Mouse (Mus musculus) urinary bladder, adult 2 months (tissue): ENCODE results near the gene Scgn. TPM values are rescaled to one million over a fixed set of nuclear protein-coding genes. Genes with fewer than 3 reads are reported as not detected.
A peak's percentile ranks its signal among the peaks of the same experiment; 100 is the strongest.

Experiments
- DNase-seq: peaks from one replicate; pipeline ENCODE4 v3.0.0; 2022; ENCODE audit warnings: low spot score
- polyA plus RNA-seq: library from polyadenylated mRNA; depleted of rRNA; stranded (reverse); fragments of >200 nt; gene quantifications from 2 replicates; pipeline ENCODE4 v1.2.3, GENCODE M21; 2012; rRNA removed

Gene Scgn
- not detected in 2 replicates for polyA plus RNA-seq

DNA sequence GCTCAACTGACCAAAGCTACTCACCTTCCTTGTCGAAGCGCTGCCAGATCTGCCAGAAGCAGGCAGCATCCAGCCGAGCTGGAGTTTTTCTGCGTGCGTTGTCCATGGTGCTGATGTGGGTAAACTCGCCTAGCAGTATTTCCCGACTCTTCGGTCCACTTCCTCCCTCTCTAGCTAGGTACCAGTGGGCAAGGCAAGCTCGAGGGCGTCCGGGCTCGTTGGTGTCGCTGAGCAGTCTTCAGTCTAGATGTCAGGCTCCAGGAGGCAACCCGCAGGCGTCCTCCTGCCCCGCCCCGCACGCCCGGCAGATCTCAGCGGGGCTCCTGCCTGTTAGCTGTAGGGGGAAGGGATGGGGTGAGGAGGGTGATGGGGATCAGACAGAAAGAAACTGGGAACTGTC lies at the start of gene Scgn:
TSS of gene Scgn (minus strand) at position 287 of the 400 bp plus-strand sequence.
- peak; percentile 26 for DNase-seq

DNA sequence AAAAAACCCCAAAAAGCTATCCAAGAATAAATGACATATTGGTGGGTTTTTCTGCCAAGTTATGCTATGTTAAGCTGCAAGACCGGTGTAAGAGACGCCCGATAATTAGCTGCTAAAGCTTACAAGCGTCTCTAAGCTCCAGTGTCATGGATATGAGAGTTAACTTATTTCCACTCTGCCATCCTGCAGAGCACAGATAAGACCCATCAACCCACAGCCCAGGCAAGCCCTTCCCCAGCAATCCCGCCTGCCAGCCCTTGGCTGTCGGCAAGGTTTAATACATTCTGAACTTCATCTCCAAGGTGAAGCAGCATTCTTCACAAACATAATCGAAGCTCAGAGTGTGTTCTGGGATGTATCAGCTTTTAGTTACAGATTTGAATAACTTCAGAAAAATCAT lies 49.2 kb upstream of the Scgn start:
- DNase-seq = no peak

DNA sequence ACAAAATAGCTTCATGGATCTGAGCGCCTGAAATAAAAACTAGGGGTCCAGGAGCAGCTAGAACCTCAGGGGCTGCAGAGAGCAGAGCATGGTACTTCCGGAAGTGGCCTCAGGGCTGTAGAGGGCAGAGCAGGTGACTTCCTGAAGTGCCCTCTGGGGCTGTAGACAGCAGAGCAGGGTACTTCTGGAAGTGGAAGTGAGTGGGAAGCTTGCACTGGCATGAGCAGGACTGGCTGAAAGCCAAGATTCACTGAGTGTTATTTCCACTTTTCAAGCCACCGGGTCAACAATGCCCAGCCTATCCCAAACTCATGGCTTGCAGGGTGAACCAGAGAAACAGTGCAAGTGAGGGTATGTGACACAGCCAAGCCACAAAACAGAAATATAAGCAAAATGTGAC lies 46.5 kb upstream of the Scgn start:
- no peak for DNase-seq

DNA sequence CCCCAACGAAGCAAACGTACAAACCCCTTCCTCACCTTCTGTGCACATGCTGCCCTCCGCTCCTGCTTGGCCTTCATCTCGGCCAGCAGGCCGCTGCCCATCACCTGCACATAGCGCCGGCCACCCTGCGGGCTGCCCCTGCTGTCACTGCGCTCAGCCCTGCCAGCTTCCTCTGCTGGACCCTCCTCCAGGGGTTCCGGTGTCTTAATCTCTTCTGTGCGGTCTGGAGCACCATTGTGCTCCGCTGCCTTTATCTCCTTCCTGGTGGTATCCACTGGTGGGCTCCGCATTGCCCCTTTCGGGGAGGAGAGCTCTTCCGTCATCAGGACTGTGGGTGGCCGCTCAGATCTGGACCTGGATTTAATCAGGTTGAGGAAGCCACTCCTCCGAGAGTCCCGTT lies 45.1 kb upstream of the Scgn start:
- DNase-seq = no peak

DNA sequence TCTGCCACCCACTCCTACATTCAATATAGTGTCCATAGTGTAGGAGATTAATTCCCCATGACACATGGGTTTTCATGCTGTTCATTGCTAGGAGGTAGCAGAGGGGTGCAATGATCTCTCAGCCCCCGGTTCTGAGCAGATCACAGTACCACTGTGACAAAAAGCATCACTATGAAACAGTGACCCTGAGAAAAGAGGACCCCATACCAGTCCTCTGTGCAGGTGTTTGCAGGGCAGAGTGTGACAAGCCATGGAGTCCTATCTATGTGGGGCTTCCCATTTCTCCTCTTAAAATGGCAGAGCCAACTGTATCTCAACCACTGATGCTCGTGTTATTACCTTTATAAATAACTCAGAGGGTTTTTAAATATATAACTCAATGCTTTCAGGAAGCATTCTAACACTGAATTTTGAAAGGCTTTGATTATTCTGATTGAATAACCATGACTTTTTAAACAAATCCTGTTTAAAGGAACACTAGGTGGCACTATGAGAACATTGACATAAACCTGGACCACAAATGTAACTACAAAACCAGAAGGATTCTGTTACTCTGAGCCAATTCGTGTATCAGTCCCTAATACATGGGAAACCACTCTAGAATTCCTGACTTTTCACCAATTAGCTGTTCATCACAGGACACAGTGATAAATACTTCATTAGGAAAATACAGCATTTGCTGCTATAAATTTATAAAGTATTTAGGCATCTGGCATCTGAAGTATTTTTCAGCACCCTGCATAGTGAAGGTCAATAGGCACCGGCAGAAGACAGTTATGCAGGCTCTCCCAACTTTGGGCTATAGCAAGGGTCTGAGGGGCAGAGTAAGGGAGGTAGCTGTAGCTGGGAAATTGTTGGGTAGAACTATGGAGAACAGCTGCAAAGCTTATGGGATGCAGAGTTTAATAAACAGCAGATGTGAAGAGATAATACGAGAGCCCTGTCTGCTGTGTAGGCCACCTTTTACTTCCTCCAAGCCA lies 36.5 kb upstream of the Scgn start:
- DNase-seq = no peak

DNA sequence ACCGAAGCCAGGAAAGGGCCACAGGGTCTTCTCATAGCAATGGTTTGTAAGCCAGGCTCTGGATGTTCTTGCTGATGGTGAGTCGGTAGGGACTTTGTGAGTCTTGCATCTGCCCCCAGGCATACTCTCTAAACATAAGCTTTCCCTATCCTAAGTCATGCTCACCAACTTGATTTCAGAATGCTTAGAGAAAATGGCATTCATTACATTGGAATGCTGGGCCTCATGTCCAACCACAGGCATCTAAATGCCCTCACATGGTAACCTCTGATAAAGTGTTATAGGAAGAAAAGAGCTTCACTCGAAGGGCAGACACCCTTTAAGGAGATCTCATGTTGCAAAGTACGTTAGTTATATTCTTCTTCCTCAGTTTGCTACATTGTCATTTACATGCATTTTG lies 27.5 kb upstream of the Scgn start:
- DNase-seq = no peak

DNA sequence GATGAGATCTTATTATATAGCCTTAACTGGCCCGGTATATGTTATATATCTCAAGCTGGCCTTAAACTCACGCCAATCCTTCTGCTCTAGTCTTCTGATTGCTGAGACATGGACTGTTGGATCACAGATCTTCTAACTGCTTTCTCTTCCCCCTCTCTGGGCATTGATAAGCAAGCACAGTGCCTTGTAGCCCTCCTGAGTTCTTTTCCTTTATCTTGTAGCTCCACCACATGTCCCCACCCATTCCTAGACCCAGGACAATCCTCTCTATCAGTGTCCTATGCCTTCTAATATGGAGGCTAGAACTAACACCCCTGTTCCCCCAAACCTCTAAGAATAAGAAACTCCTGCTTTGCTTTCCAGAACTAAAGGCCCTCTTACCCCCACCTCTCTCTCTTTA lies 14.5 kb upstream of the Scgn start:
- DNase-seq = no peak

DNA sequence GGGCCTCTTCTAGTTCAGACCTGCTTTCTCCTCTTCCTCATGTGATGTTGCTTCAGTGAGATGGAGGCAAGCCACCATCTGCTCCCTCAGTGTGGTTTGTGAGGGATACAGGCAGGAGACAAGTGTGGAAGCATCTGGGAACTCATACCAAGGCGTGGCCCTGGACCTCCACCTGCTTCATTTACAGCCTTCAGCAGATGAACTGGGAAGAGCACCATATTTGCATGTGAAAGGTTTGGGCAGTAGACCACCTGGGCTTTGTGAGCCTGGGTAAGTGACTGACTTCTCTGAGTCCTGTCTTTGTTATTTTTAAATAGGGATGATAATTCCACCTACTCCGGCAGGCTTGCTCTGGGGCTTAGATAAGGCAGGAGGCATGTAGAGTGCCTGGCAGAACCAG lies 10.8 kb upstream of the Scgn start:
- DNase-seq = no peak

DNA sequence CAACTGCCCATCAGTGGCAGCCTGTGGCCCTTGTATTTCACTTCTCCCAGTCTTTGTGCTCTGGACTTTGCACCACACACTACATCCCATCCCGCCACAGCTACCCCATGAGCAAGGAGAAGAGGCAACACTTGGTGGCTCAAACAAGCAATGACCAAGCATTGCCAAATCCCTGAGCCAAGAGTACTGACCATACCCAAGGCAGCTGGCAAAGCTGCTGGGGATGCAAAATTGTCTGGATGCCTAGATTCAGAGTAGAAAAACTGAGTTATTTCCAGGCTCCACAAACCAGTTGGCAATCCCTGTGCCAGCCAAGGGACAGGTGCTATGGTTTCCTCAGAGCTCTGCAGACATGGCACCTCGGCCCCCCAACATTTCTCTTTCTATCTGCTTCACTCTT lies 10.1 kb upstream of the Scgn start:
- DNase-seq = no peak

DNA sequence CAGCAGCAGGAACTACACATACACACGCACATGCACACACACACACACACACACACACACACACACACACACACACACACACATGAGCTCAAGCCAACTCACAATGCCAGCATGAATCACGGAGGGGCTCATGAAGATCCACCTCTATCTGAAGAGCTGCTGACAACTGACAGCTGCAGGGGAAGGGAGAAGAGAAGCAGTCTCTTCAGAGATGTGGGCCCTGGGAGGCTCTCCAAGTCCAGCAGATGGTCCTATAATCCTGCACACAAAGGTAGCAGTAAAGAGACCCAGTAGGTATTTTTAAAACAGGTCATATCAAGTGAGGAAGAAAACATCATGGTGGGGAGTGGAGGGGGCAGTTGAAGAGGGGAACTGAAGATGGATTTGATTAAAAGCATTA lies 7.8 kb upstream of the Scgn start:
- DNase-seq = no peak

DNA sequence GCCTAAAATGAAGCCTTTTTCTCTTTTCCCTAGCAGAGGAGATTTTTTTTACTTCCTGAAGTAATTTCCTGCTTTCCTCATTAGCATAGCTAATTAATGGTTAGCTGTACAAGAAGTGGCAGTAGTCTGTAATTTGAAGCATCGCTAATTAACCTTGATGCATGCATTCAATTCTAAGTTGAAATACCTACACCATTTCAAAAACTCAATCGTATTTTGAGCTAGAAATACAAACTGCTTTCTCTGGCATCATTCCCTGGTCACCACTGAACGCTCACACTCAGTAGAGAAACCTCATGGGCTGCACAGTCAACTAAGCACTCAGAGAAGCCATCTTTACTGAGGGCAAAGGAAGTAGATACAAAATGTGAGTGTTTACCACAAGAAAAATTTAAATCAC lies 3.7 kb upstream of the Scgn start:
- no peak for DNase-seq

DNA sequence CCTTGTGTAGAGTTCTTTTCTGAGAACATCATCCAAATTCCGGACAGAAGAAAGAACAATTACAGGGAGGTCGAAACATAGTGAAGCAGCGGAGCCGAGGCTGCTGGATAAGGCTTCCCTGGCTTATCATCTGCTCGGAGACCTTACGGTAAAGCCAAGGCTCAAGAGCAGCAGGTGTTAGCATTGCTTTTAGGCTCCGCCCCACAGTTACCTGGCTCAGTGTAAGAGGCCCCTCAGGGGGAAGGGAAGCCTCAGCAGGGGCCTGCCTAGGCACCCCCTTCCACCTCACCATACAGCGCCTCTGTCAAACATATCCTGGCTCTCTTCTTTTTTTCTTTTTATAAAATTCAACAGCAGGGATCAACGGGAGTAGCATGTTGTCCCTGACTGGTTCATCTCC lies 3.0 kb upstream of the Scgn start:
- no peak for DNase-seq

DNA sequence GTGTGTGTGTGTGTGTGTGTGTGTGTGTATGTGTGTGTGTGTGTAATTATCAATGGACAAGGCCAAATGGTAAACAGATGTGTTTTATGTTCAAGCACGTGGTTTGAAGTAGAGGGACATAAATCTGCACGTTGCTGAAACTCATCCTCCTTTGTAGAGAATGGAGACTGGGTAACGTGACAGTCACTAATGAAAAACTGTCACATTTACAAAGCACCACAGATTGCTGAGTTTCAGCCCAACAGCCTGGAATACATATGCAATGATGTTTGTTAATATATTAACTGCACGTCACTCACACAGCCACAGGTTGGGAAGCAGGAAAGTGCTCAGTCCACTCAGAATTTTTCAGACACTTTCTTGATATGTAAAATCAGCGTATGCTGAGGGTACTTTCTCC lies 563 bp downstream of the Scgn start:
- DNase-seq = no peak

DNA sequence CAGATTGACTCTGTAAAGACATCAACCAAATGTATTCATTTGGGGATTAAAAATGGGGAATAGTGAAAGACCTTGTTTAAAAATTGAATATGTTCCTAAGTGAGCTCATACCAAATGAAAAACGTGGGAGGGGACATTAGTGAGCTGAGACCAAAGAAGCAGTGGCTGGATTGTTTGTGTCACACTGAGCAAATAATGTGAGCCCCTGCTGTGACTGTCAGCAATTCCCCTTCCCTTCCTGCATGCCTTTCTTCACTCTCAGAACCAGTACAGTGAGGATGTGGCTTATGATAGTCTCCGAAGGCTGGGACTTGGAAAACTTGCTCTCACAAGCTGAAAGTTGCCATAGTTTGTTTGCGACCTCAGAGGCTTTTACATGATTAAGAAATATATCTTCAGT lies 5.9 kb downstream of the Scgn start:
- no peak for DNase-seq

DNA sequence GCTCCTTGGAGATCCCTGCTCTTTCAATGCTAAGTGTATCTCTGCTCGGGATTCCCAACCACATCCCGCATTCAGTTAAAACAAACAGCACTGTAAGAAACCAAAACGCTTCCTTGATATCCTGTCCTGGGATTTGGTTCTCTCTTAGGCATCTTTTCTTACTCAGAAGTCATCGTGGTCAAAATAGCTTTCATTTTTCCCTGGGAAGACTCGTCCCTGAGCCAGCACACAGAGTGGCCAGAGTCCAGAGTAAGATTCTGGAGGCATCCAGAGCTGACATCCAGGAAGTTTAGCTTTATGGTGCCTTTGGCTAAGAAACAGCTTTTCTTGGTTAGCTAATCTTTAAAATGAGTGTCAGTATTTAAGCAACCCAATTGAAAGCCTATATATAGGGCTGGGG lies 18.7 kb downstream of the Scgn start:
- no peak for DNase-seq

DNA sequence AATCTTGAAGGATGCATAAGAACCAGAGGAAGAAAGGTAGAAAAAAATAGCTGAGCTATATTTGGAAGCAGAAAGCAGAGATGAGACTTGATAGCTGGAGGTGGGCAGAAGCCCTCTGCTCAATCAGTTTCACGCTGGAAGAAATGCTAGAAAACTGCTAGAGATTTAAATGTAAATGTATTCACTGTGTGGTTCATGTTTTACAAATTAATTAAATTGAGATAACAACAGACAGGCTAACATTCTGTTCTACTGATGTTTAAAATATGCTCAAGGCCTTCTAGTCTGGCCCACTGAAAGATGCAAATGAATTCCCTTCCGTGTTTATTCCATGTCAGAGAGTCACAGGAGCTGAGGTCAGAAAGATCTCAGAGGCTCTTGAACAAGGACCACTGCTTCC lies 19.1 kb downstream of the Scgn start:
- DNase-seq = no peak

DNA sequence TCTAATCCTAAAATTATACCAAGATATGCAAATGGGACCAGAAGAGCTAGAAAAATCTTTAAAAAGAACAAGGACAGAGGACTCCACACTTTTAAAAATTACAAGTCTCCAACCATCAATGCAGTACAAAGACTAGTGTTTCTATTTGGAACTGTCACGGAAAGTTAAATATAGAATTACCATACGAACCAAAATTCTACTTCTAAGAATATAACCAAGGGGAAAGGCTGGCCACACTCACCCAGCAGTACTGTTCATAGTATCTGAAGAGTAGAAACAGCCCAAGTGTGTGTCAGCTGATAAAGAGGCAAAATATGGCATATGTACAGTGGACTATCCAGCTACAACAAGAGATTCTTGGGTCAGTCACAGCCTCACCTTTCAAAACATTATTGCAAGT lies 26.1 kb downstream of the Scgn start:
- DNase-seq = no peak

DNA sequence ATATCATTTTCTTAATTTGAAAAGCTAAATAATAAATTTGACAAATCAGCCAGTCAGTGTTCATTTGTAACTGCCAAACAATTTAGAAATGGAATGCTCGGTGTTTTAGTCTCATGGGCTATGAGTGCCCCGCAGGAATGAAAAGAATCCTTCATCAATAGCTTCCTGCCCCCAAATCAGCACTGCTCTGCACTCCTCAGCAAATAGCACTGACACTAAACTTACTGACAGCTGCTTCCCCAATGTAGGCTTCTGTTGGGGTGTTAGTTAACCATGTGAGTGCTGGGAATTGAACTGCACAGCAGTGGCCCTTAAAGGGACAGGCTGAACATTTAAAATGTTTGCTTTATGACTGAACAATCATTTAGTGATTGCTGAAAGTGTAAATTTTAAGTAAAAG lies 31.2 kb downstream of the Scgn start:
- no peak for DNase-seq

DNA sequence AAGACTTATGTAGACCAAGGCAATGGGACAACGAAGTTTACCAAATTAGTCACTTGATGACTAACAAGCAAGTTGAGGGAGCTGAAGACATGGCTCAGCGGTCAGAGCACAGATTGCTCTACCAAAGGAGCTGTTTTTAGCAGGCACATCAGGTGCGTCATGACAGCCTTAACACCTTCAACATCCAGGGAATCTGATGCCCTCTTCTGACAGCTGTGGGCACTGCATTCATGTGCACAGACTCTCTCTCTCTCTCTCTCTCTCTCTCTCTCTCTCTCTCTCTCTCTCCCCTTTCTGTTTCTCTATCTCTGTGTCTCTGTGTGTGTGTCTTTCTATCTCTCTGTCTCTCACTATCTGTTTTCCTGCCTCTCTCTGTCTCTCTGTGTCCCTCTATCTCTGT lies 40.1 kb downstream of the Scgn start:
- no peak for DNase-seq

DNA sequence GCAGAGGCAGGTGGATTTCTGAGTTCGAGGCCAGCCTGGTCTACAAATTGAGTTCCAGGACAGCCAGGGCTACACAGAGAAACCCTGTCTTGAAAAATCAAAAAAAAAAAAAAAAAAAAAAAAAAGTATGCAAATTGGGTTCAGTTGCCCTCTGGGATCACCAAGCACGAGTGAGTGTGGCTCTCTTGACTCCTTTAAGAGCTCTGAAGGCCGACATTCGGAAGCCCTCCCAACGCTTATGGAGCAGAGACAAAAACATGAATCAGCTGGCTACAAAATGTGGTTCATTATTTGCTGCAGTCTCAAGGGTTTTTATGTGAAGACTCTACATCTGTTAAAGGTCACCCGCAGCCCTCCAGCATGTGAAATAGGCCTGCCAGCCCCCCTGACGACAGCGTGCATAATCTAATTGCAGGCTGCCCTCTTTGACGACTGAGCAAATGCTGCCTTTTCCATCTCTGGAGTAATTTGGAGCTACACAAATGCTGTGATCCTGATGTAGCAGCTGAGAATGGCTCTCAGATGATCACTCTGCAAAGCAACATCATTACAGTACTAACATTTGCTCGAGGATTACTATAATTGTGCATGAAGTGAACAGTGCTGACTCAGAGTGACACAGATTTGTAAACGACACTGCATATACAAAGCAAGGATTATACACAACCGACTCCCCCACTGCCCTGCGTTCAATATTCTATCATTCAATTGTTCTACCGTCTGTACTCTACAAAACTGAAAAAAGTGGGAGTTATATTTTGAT lies 41.3 kb downstream of the Scgn start:
- no peak for DNase-seq

DNA sequence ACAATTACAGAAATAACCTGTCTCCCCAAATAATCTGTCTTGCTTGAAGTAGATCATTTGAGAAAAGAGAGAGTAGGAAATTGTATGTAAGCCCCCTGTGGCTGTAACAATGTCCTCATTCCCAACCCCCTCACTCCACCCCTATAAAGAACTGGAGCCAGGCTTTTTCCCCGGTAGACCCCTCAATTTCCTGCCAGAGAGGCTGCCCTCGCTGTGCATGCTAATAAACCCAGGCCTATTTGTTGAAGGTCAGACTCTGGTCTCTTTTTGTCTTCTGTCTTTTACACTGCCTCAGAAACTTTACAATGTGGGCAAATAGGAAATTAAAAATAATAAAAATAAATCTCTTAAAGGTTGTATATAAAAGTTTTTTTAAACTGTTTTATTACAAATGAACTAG lies 44.8 kb downstream of the Scgn start:
- DNase-seq = no peak

DNA sequence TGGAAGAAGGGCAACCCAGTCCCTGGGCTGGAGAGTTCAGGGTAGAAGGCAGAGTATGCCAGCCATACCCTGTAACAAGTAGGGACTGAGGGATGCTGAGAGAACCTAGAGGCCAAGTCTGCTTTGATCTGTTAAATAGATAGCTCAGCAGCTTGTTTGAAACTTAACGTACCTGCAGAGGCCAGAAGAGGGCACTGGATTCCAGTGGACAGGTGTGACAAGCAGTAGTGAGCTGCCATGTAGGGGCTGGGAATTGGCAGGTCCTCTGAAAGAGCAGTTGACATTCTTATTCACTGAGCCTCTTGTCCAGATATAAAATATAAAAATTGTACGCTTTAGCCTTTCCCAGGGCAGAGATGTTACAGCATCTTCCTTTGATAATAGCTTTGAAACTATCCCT lies 48.2 kb downstream of the Scgn start:
- DNase-seq = no peak

DNA sequence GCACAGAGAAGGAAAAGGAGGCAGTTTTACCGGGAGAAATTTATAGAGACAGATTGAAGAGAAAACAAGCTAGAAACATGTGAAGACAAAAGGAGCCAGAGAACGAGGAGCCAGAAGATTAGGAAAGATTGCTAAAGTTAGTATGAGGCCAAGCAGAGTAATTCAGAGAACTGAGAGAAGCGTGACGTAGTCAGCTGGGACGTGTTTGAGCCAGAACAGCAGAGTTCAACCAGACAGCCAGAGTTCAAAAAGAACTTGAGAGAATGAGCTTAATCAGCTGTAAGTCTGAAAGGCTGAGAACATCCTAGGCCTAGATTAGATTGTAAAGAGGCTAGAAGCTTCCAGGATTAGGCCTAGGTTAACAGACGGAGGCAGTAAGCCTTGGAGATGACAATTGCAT lies 50.7 kb downstream of the Scgn start:
- no peak for DNase-seq
